Mouse (Mus musculus) spleen, adult 2 months (tissue): ENCODE data around the gene Clec16a.

Experiments
- CTCF ChIP-seq: fragments of 200-500 bp; IDR thresholded peaks from 2 replicates; pipeline ENCODE4 v1.5.1; 2011; ENCODE audit warnings: mild to moderate bottlenecking, inconsistent platforms; ENCODE audit not compliant: insufficient read depth, insufficient read length, insufficient replicate concordance; ENCODE audit errors: extremely low read depth
- POLR2A ChIP-seq: fragments of 200-500 bp; IDR thresholded peaks from 2 replicates; pipeline ENCODE4 v1.6.1; 2011; ENCODE audit warnings: low read depth, low read length, inconsistent platforms

GRCm38 (mm10) chr16:10660526-10660925, 115.4 kb downstream of the Clec16a start:
- TF ChIP-seq POLR2A (no peak), CTCF (no peak)
